Mouse (Mus musculus) cortical plate, adult 2 months (tissue): Measurements from ENCODE around the gene 3110040M04Rik. TPM values are rescaled to one million over a fixed set of nuclear protein-coding genes. Genes with fewer than 3 reads are reported as not detected.
"Not testable (repeated sequence)": the region's sequence is repeated elsewhere in the genome, so short reads cannot be mapped to it uniquely, and the experiment has no call there.

Source experiments
- H3K27ac ChIP-seq: fragments of 200-500 bp; 2 replicates; pipeline ENCODE4 v1.5.1; 2012; ENCODE audit warnings: low read length, control low read depth, inconsistent platforms; ENCODE audit not compliant: insufficient read depth
- H3K4me1 ChIP-seq: fragments of 200-500 bp; 2 replicates; pipeline ENCODE4 v1.6.1; 2011; ENCODE audit warnings: low read length; ENCODE audit not compliant: control insufficient read depth, insufficient read depth
- H3K4me3 ChIP-seq: fragments of 200-500 bp; 2 replicates; pipeline ENCODE4 v1.5.1; 2011; ENCODE audit warnings: mild to moderate bottlenecking, low read length, control low read depth; ENCODE audit not compliant: insufficient read depth
- CTCF ChIP-seq: fragments of 200-500 bp; IDR thresholded peaks from 2 replicates; pipeline ENCODE4 v1.5.1; 2011; ENCODE audit warnings: mild to moderate bottlenecking, control low read depth, low read length; ENCODE audit not compliant: insufficient read depth; ENCODE audit errors: extremely low read depth
- POLR2A ChIP-seq: fragments of 200-500 bp; IDR thresholded peaks from 2 replicates; pipeline ENCODE4 v1.6.1; 2011; ENCODE audit warnings: mild to moderate bottlenecking, low read length, control low read depth; ENCODE audit not compliant: insufficient read depth; ENCODE audit errors: extremely low read depth
- polyA plus RNA-seq: library from polyadenylated mRNA; depleted of rRNA; stranded (reverse); fragments of >200 nt; gene quantifications from 2 replicates; pipeline ENCODE4 v1.2.3, GENCODE M21; 2012

3110040M04Rik gene
- polyA plus RNA-seq, 1 experiment, result not detected

DNA sequence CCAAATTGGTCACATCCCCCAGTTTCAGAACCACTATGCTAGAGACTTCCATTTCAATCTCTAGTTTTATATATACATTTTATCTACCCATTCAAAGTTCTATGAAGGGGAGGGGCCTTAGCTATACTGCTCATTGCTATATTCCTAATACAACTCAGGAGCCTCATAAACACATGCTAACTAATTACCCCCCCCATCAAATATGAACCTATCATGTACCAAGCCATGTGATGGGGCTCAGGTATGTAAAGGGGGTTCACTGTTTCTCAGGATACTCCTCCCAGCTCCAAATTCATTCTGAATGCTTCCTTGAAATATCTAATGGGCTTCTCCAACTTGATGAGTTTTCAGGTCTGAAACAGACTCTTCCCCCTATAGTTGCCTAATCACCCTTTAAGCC is 3.3 kb upstream of the 3110040M04Rik start:
- H3K27ac ChIP-seq, H3K4me3 ChIP-seq: not testable (repeated sequence)

DNA sequence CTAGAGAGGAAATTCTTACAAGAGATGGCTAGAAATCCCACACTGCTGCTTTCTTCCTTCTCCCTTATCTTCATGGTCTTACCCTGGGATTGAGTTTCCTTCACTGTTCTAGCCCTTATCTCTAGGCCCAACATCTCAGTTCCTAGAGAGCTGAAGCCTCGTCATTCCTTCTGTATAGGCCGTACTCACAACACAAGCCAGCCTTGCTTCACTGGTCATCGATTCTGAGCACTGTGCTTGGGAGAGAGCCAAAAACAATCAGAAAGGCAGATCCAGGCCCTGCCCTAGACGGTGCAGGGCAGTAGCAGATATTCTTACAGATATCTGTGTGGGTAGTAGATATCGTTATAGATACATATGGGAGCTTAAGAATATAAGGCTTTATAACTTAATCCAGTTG is 1.1 kb upstream of the 3110040M04Rik start:
- not testable (repeated sequence) for H3K27ac ChIP-seq, H3K4me1 ChIP-seq, H3K4me3 ChIP-seq

More for the DNA sequence above, 3.3 kb upstream of the 3110040M04Rik start:
- H3K4me1 ChIP-seq, result not testable (repeated sequence)

DNA sequence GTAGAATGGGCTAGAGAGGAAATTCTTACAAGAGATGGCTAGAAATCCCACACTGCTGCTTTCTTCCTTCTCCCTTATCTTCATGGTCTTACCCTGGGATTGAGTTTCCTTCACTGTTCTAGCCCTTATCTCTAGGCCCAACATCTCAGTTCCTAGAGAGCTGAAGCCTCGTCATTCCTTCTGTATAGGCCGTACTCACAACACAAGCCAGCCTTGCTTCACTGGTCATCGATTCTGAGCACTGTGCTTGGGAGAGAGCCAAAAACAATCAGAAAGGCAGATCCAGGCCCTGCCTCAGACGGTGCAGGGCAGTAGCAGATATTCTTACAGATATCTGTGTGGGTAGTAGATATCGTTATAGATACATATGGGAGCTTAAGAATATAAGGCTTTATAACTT is 4.6 kb downstream of the 3110040M04Rik start:
- not testable (repeated sequence) for H3K4me3 ChIP-seq, H3K4me1 ChIP-seq, H3K27ac ChIP-seq

GRCm38 (mm10) chr1:151208944-151209343 is 5.0 kb downstream of the 3110040M04Rik start:
- H3K4me3 ChIP-seq, H3K4me1 ChIP-seq, H3K27ac ChIP-seq: not testable (repeated sequence)

GRCm38 (mm10) chr1:151209824-151210355 is 6.0 kb downstream of the 3110040M04Rik start, which contains the start of gene Gm47996:
Gene Gm47996 (plus strand): TSS chr1:151210131.
- H3K4me1 ChIP-seq, H3K4me3 ChIP-seq, H3K27ac ChIP-seq: not testable (repeated sequence)

DNA sequence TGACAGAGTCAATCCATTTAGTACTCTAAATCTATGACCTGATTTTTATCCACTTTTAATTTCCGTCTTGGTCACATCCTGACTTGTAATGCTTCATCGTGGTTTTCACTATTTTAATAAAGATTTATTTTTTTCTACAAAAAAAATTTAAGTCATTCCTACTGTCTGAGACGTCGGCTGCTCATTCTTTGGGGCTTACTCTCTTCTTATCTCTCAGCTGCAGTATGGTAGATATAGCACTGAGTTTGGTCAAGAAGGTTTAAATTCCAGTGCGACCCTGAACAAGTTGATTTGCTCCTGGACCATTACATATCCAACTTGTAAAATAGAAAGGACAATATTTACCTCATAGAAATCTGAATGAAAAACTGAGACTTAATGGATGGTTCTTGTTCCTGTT is 7.7 kb downstream of the 3110040M04Rik start:
- H3K27ac ChIP-seq, H3K4me3 ChIP-seq, H3K4me1 ChIP-seq: not testable (repeated sequence)

DNA sequence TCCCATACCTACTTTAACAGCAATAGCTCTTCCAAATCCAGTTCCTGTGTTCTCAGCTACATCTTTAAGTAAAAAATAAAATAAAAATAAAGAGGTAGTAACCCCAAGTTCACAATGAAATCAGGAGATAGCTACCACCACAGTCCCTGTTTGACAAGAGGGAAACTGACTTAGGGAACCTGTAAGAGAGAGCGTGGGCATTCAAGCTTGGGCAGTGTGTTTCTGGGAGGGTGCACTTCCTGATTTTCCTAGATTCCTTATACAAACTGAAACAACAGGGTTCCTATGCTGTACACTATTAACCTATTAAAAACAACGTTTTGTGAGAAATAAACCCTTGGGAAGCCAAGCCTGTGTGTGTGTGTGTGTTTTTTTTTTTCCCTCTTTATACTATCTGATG is 10.9 kb downstream of the 3110040M04Rik start:
- Histone ChIP-seq H3K27ac (no peak overlapping the region), H3K4me1 (no peaks in the 10 kb centered on the region), H3K4me3 (no peak overlapping the region)
- no peak for TF ChIP-seq POLR2A
- TF ChIP-seq CTCF, result no peak

DNA sequence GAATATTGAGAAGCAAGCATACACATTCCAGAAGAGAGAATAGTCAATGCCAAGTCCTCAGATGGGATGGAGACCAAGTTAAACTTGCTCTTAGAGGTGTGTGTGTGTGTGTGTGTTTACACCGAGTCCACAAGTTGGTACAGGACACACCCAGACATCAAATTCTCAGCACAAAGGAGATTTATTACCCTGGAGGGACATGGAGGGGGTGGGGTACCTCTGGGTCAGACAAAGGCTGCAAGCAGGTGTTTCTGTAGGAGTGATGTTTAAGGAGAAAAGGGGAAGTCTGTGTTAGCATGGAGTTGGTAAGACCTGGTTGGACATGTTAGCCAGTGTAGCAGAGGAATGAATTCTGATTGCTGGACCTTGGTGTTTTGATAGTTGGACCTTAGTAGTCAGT is 12.1 kb downstream of the 3110040M04Rik start:
- Histone ChIP-seq H3K4me1 (no peaks in the 10 kb centered on the region), H3K27ac (no peak overlapping the region), H3K4me3 (no peak overlapping the region)
- TF ChIP-seq POLR2A (no peak), CTCF (no peak)

GRCm38 (mm10) chr1:151216417-151216816 is 12.5 kb downstream of the 3110040M04Rik start:
- TF ChIP-seq POLR2A (no peak), CTCF (no peak)

DNA sequence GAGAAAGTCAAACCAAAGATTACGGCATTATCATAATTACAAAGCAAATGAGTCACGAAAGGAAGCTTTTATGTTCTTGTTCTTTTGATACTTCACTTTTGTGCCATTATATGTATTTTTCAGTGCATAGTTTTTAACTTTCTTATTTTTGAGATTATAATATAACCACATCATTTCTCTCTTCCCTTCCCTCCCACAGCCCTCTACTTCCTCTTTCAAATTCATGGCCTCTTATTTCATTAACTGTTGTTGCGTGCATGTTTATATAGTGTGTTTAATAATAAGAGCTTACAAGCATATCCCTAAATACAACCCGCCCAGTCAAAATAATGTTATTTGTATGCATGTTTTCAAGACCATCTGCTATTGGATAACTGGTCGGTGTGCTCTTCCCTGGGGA is 15.1 kb downstream of the 3110040M04Rik start:
- no peak overlapping the region for H3K4me3 ChIP-seq
- no peak overlapping the region for H3K27ac ChIP-seq
- H3K4me1 ChIP-seq, result no peaks in the 10 kb centered on the region
- TF ChIP-seq CTCF (no peak), POLR2A (no peak)

More at GRCm38 (mm10) chr1:151216417-151216816, 12.5 kb downstream of the 3110040M04Rik start:
- Histone ChIP-seq H3K4me1 (no peaks in the 10 kb centered on the region), H3K4me3 (no peak overlapping the region), H3K27ac (no peak overlapping the region)

- Histone ChIP-seq H3K4me3 (no peak overlapping the region), H3K4me1 (no peaks in the 10 kb centered on the region), H3K27ac (no peak overlapping the region)
- TF ChIP-seq CTCF (no peak), POLR2A (no peak)
Observed at GRCm38 (mm10) chr1:151220098-151220497, 16.2 kb downstream of the 3110040M04Rik start.
